Mouse (Mus musculus) thymus, postnatal 0 days (tissue): Measurements from ENCODE around the gene Nr4a1. TPM values are rescaled to one million over a fixed set of nuclear protein-coding genes. Genes with fewer than 3 reads are reported as not detected.

Source experiments
- DNase-seq: peaks from one replicate; pipeline ENCODE4 v3.0.0-alpha.2; 2015; ENCODE audit warnings: low spot score
- polyA plus RNA-seq: library from polyadenylated mRNA; unstranded; fragments of >200 nt; fragmentation: Nextera tagmentation; extraction: Ambion mirVana; gene quantifications from 2 replicates; pipeline ENCODE4 v1.2.1, GENCODE M21; 2015

Nr4a1 gene
- polyA plus RNA-seq, 1 experiment from 2014 or later: 24.4 TPM

DNA sequence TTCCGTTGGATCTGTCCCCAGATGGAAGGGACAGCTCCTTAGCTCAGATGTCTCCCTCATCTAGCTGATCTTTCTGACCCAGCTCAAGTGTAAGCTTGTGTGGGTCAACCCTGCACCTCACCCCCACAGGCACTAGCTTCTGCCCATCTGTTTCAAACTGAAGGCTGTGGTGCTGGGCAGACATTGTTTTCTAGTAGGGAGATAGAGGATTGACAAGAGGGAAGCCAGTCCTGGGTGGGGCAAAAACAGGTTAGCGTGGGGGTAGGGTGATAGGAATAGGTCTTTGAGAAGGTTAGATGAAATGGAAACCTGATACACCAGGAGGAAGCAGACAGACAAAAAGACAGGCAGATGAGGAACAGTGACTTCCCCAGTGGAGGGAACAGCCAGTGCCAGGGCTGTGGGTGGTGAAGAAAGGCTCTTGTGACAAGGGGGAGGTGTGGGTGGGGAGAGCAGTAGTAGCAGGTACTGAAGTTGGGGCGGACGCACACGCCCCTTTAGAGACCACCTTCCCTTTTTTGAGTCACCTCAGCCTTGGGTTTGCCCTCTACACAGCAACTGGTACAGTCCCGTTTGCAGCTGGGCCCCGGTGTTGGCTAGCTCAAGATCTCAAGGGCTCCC lies 1.9 kb downstream of the Nr4a1 start:
- DNase-seq: no peak

- DNase-seq: no peak
Measured at GRCm38 (mm10) chr15:101256463-101257206, 2.6 kb downstream of the Nr4a1 start.

GRCm38 (mm10) chr15:101258420-101258819 lies 4.4 kb downstream of the Nr4a1 start:
- peak; percentile 94 for DNase-seq

GRCm38 (mm10) chr15:101259922-101260321 lies 5.9 kb downstream of the Nr4a1 start:
- DNase-seq: no peak

- no peak for DNase-seq
Measured at GRCm38 (mm10) chr15:101260387-101260786, 6.3 kb downstream of the Nr4a1 start.

GRCm38 (mm10) chr15:101260874-101261622 lies 7.0 kb downstream of the Nr4a1 start:
- peak; percentile 34 for DNase-seq

GRCm38 (mm10) chr15:101262502-101262901 lies 8.4 kb downstream of the Nr4a1 start:
- DNase-seq: no peak

- DNase-seq: peak; percentile 91
Measured at GRCm38 (mm10) chr15:101266132-101266963, 12.3 kb downstream of the Nr4a1 start.

- DNase-seq: peak; percentile 41
Measured at GRCm38 (mm10) chr15:101267053-101268032, 13.3 kb downstream of the Nr4a1 start.

GRCm38 (mm10) chr15:101270101-101270820 lies 16.2 kb downstream of the Nr4a1 start:
- no peak for DNase-seq

DNA sequence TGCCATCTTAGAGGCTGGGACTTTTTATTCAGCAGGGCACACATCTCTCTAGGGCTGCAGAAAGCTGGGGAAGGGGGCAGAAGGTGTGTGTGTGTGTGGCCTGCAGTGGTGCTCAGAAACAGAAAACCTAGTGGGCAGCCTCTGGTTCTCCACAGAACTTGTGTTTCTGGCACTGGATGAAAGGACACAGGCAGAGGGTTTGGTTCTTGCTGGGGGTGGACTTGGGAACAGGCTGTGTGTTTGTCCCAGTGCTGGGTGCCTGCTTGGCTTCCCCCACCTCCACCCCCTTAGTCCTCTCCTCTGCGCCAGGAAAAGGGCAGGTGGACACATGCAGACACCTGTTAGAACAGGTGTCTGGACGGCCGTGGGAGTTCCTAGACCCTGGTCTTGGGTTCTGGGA lies 17.0 kb downstream of the Nr4a1 start:
- DNase-seq: no peak

GRCm38 (mm10) chr15:101271513-101271912 lies 17.4 kb downstream of the Nr4a1 start:
- no peak for DNase-seq

- DNase-seq: no peak
Measured at GRCm38 (mm10) chr15:101274380-101274779, 20.3 kb downstream of the Nr4a1 start.

- no peak for DNase-seq
Measured at GRCm38 (mm10) chr15:101277351-101277899, 23.4 kb downstream of the Nr4a1 start.

DNA sequence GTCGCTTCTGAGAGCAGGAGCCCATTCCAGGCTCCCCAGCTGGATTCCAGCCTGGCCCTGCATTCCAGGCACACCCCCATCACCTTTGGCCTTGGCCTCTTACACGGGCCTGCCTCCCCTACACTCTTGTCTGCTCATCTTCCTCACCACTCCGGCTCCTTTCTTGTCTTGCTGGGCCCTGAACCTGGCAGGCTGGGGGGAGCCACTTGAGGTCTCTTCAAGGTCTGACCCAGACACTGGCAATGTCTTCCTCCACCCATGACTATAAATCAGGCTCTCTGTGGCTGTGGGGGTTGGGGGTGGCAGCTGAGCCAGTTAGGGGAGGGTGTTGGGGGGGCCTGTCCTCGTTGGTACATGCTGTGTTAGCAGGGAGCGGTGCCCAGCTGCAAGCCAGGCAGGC lies 24.5 kb downstream of the Nr4a1 start:
- DNase-seq: no peak

DNA sequence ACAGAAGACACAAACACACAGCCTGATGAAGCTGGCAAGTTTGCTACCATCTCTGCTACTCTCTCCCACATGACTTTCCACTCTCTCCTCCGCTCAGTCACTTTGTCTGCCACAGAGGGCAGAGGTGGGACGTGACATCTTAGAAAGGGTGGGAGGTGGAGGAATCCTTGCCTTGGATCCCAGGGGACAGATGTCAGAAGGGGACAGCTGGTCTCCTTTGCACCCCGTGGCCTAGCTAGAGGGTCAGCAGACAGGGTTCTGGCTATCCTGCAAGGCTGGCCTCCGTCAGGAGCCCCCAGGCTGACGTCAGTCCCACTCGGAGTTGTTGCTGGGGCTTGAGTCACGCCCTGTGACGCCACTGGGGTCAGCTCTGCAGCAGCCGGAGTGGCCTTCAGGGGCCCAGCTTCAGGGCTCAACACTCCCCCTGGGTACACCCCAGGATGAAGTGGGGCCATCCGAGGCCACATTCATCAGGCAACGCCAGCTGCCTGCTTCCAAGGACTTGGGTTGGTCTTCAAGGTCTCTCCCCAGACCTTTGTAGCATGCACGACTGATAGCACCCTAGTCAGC lies 25.4 kb downstream of the Nr4a1 start:
- DNase-seq: no peak

DNA sequence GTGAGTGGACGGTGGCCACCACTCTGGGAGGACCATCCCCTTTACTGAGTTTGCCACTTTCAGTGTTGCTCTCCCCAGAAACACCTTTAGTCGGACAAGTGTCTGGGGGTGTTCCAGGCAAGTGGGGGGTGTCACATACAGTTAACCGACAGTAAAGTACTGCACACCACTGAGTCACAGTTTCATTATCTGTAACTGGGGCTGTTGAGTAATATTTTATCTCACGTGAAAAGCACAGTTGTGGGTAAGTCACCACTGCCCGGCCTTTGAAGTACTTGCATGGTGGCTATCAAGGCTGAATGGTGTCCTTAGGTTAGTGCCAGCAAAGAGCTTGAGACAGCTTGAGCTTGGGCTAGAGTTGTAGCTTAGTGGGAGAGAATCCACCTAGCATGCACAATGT lies 28.4 kb downstream of the Nr4a1 start:
- DNase-seq: no peak

GRCm38 (mm10) chr15:101283183-101283910 lies 29.3 kb downstream of the Nr4a1 start:
- DNase-seq: peak; percentile 80
